Mouse (Mus musculus) megakaryocyte, embryonic 14.5 days (primary cell): Measurements from ENCODE around the gene Psd.

ENCODE experiments used
- FLI1 ChIP-seq: IDR thresholded peaks from 2 replicates; pipeline ENCODE4 v1.6.1; 2012; ENCODE audit warnings: low read length, inconsistent platforms, mixed read lengths
- GATA1 ChIP-seq: IDR thresholded peaks from 3 replicates; pipeline ENCODE4 v1.6.1; 2012; ENCODE audit warnings: mixed read lengths, low read length, inconsistent platforms, borderline replicate concordance

GRCm38 (mm10) chr19:46284686-46285085, 42.3 kb downstream of the Psd start:
- no peak for TF ChIP-seq GATA1
- no peak for TF ChIP-seq FLI1
